Mouse (Mus musculus) embryo, embryonic 9.5 days (tissue): Measurements from ENCODE around the gene Klhl41.
"Not testable (repeated sequence)": the region's sequence is repeated elsewhere in the genome, so short reads cannot be mapped to it uniquely, and the experiment has no call there.

Experiments used
- DNase-seq: peaks from one replicate; pipeline ENCODE4 v3.0.0-alpha.2; 2017; ENCODE audit errors: extremely low spot score

Gene Klhl41

GRCm38 (mm10) chr2:69669853-69670252, at the start of gene Klhl41:
Gene Klhl41, plus strand, starts transcription at chr2:69670120.
- DNase-seq, result no peak

- DNase-seq, result no peak
These were observed 40.7 kb upstream of the Klhl41 start for GRCm38 (mm10) chr2:69629215-69629614.

- no peak for DNase-seq
These were observed 40.0 kb upstream of the Klhl41 start for GRCm38 (mm10) chr2:69629914-69630313.

DNA sequence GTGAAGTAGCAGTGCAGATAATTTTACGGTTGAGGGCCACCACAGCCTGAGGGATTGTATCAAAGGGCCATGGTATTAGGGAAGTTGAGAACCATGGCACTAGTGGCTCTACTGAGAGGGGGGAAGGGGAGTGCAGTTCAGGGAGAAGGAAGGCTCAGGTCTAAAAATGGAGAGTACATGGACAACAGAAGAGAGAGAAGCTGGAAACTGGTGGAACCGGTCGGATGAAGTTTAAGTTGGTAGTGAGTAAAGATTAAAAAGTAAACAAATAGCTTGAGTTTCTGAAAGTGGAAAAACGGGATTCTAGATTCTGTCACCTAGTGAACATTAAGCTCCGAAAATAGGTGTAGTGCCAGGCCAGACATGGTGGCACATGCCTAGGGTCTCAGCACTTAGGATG, 39.1 kb upstream of the Klhl41 start:
- DNase-seq, result no peak

GRCm38 (mm10) chr2:69631449-69631848, 38.5 kb upstream of the Klhl41 start:
- no peak for DNase-seq

DNA sequence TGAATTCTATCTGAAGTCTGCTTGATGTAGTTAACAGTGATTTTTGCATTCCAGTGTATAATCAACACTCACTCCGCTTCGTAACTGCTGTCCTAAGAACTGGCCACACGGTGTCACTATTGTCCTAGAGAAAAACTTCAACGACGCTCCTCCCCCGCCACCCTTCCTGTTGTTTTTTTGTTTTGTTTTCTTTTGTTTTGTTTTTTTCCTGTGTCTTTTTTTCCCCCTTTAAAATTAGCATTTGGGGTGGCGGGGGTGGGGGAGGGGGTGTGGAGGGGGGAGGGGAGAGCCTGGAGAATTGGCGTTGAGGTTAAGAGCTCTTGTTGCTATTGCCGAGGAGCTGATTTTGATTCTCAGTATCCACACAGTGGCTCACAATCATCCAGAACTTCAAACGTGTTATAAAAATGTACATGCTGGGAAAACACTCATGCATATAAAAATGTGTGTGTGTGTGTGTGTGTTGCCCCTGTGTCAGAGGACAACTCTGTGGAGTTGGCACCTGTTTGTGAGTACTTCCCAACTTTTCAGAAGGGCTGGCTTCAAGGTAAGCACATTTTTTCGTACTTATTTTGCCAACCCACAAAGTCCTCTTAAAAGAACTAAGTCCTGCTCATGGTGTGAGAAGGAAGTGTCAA, 34.7 kb upstream of the Klhl41 start:
- peak; percentile 51 for DNase-seq

DNA sequence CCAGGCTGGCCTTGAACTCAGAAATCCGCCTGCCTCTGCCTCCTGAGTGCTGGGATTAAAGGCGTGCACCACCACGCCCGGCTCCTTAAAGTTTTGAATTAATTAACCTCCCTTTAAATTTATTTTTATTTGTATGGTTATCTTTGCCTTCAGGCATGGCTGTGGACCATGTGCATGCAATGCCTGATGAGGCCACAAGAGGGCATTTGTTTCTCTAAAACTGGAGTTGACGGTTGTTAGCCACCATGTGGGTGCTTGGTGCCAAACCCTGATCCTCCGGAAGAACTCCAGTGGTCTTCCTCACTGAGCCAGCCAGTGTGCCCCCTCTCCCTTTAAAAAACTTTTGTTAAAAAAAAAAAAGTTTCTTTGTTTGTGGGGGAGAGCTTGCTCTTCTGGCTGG, 34.1 kb upstream of the Klhl41 start:
- peak; percentile 29 for DNase-seq

DNA sequence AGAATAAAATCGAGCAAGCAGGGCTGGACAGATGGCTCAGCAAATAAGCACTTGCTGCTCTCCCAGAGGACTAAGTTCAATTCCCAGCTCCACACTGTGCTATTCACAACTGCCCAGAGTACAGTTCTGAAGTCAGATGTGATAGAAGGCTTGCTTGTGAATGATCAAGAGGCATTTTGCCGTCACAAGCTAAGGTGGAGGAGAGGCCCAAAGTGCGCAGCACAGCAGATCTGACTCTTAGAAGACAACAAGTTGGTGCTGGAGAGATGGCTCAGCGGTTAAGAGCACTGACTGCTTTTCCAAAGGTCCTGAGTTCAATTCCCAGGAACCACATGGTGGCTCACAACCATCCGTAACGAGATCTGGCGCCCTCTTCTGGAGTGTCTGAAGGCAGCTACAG, 31.9 kb upstream of the Klhl41 start:
- not testable (repeated sequence) for DNase-seq

GRCm38 (mm10) chr2:69640100-69640499, 29.8 kb upstream of the Klhl41 start:
- no peak for DNase-seq

DNA sequence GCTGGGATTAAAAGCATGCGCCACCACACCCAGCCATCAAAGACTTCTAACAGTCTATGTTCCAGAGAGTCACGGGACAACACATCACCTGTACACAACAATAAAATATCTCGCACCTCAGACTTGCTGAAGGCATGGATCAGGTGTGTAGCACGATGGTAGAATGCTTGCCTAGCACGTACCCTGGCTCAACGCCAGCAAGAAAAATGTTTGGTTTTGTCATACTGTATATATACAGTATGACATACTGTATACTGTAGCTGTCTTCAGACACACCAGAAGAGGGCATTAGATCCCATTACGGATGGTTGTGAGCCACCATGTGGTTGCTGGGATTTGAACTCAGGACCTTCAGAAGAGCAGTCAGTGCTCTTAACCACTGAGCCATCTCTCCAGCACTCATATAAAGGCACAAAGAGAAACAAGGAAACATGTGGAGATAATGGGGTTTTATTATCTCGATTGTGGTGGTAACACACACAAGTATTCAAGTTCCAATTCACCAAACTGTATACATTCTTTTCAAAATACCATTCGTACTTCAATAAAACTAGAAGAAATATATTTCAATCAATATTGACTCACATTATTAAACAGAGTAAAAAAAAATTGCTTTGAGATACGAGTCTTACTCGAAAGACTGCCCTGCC, 24.8 kb upstream of the Klhl41 start:
- no peak for DNase-seq

- DNase-seq, result peak; percentile 89
These were observed 23.0 kb upstream of the Klhl41 start, which contains the start of gene Bbs5 for GRCm38 (mm10) chr2:69646726-69647490. Gene Bbs5, plus strand, starts transcription at chr2:69647171.

- DNase-seq, result no peak
These were observed 20.2 kb upstream of the Klhl41 start for GRCm38 (mm10) chr2:69649716-69650115.

- no peak for DNase-seq
These were observed 10.6 kb upstream of the Klhl41 start for GRCm38 (mm10) chr2:69659326-69659725.

- no peak for DNase-seq
These were observed 6.0 kb upstream of the Klhl41 start for GRCm38 (mm10) chr2:69663827-69664476.

- no peak for DNase-seq
These were observed 2.3 kb upstream of the Klhl41 start for GRCm38 (mm10) chr2:69667656-69668055.

DNA sequence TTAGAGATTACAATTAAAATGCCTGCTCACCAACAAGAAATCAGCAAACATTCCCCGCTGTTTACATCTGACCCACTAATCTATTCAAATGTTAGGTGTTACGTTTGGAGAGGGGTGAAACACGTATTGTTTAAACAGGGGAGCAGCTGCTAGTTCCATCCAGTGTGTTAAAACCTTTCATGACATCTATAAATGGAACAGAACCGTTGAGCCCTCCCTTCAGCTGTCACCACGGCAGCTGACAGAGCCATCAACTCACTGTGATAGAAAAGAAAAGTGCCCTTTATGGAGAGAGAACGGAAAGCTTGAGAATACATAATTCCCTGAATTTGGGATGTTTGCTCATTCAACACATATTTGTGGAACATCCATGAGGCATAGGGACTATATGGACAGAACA, 1.5 kb upstream of the Klhl41 start:
- no peak for DNase-seq

DNA sequence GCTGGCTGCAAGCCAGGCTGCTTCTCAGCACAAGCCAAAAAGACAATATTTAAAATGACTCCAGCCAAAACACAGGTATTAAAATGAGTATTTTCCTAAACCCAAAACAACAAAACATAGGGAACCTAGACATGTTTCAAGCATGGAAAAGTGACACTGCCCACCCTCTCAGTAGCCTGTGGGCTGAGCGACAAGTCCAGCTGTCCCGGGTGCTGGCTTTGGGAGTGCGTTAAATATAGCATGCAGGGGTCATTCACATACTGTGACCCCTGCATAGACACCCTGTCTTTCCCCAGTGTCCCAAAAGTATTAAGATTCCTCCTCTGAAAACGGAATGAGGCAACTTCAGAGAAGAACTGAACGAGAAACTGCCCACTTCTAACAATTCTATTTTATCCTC, 3.8 kb downstream of the Klhl41 start:
- DNase-seq, result no peak

GRCm38 (mm10) chr2:69675266-69675665, 5.3 kb downstream of the Klhl41 start:
- no peak for DNase-seq

GRCm38 (mm10) chr2:69676713-69677112, 6.8 kb downstream of the Klhl41 start:
- no peak for DNase-seq

GRCm38 (mm10) chr2:69677215-69677614, 7.3 kb downstream of the Klhl41 start:
- not testable (repeated sequence) for DNase-seq

DNA sequence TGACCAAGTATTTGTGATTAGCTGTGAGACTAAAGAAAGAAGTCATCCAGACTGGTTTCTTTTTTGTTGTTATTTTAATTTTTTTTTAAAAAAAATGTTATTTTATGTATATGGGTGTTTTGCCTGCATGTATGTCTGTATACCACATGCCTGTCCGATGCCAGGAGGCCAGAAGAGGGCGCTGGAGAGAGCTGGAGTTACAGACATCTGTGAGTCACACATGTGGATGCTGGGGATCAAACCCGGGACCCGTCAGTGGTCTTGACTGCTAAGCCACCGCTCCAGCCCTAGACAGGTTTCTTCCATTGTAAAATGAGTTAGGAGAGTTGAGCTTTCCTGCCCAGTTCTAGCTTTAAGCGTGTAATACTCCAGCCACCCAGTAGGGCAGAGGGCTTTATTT, 10.1 kb downstream of the Klhl41 start:
- DNase-seq, result no peak

GRCm38 (mm10) chr2:69681931-69682330, 12.0 kb downstream of the Klhl41 start:
- DNase-seq, result no peak
